8 mouse cellular contexts compared by ENCODE assay signal in genomic region chr13:64036079-64037011, GRCm38 (mm10). TPM values are rescaled to one million over a fixed set of nuclear protein-coding genes. Genes with fewer than 3 reads are reported as not detected.
DNase-seq lines count a peak whose midpoint lies in the region; ATAC-seq and TF ChIP-seq lines count a peak whose summit lies in the region.

No protein-coding gene starts in this region.

- H3K9ac ChIP-seq in intestine, embryonic 16.5 days (ENCODE audit: low read depth, low read length) = no peak overlapping the region
- no peak overlapping the region for H3K9ac ChIP-seq in limb, embryonic 14.5 days (ENCODE audit: low read depth, low read length, severe bottlenecking)
- no peak overlapping the region for H3K9ac ChIP-seq in stomach, embryonic 14.5 days (replicated peaks; ENCODE audit: low read depth, low read length)

- no peaks in the 10 kb centered on the region for H3K9me3 ChIP-seq in intestine, embryonic 16.5 days (ENCODE audit: control insufficient read depth, low read length)
- H3K9me3 ChIP-seq in limb, embryonic 14.5 days (ENCODE audit: control insufficient read depth, low read length) = no peaks in the 10 kb centered on the region
- peaks cover 3% of the 10 kb centered on the region; the same call in 1 of the 2 replicates for H3K9me3 ChIP-seq in stomach, embryonic 14.5 days (ENCODE audit: control insufficient read depth, low read depth, low read length)

- DNase-seq in layer of hippocampus, adult 11-12 months (ENCODE audit: low spot score) = peak; percentile 42
- DNase-seq in layer of hippocampus, adult 9-11 months = no peak
- DNase-seq in cerebellum, adult 8-10 months = peak; percentile 72
- DNase-seq in forelimb bud, embryonic 11.5 days (ENCODE audit: low read depth, low spot score) = peak; percentile 94
- DNase-seq in limb, embryonic 14.5 days (ENCODE audit: low spot score) = peak; percentile 79
- DNase-seq in natural killer cell, adult 2 months (ENCODE audit: low spot score in 2 of 2) = peak; percentile 40 to 64

- no peaks in the 10 kb centered on the region for H3K36me3 ChIP-seq in intestine, embryonic 16.5 days (ENCODE audit: control insufficient read depth, insufficient read depth, low read length)
- no peaks in the 10 kb centered on the region for H3K36me3 ChIP-seq in limb, embryonic 14.5 days (ENCODE audit: control insufficient read depth, insufficient read depth, low read length)
- no peaks in the 10 kb centered on the region for H3K36me3 ChIP-seq in stomach, embryonic 14.5 days (ENCODE audit: control insufficient read depth, insufficient read depth, low read length)

- no peaks in the 10 kb centered on the region for H3K27me3 ChIP-seq in intestine, embryonic 16.5 days (replicated peaks; ENCODE audit: control insufficient read depth, insufficient read depth, low read length)
- no peaks in the 10 kb centered on the region for H3K27me3 ChIP-seq in limb, embryonic 14.5 days (ENCODE audit: control insufficient read depth, insufficient read depth, low read length)
- H3K27me3 ChIP-seq in stomach, embryonic 14.5 days (ENCODE audit: control insufficient read depth, insufficient read depth, low read length) = no peaks in the 10 kb centered on the region

- H3K4me3 ChIP-seq in intestine, embryonic 16.5 days (ENCODE audit: low read length) = no peak overlapping the region
- no peak overlapping the region for H3K4me3 ChIP-seq in limb, embryonic 14.5 days (replicated peaks; ENCODE audit: low read length)
- H3K4me3 ChIP-seq in stomach, embryonic 14.5 days (ENCODE audit: low read depth, low read length) = no peak overlapping the region

- no peak overlapping the region for H3K27ac ChIP-seq in intestine, embryonic 16.5 days (ENCODE audit: low read length)
- no peak overlapping the region for H3K27ac ChIP-seq in limb, embryonic 14.5 days (replicated peaks; ENCODE audit: low read depth, low read length)
- no peak overlapping the region for H3K27ac ChIP-seq in stomach, embryonic 14.5 days (ENCODE audit: low read length)

- peak; percentile 78 for ATAC-seq in intestine, embryonic 16.5 days
- peak; percentile 70; the same call in 1 of the 2 replicates for ATAC-seq in limb, embryonic 14.5 days (ENCODE audit: low FRiP score, low read depth)
- peak; percentile 54; the same call in 1 of the 2 replicates for ATAC-seq in stomach, embryonic 14.5 days (ENCODE audit: insufficient number of reproducible peaks, insufficient read depth, low FRiP score, low read depth)

- 0 out of 2 replicates have a peak, but pooled peaks have one; percentile 17 for TF ChIP-seq POLR2A in limb, embryonic 14.5 days (IDR thresholded peaks at IDR 0.05; ENCODE audit: borderline replicate concordance, extremely low read depth, insufficient read depth, insufficient read length)

- WGBS in intestine, embryonic 16.5 days = 24% methylated on average over 13 of the region's 13 CpGs
- 14% methylated on average over 13 of the region's 13 CpGs for WGBS in limb, embryonic 14.5 days
- WGBS in stomach, embryonic 14.5 days = 23% methylated on average over 13 of the region's 13 CpGs

- peaks cover 16% of the 10 kb centered on the region for H3K4me1 ChIP-seq in intestine, embryonic 16.5 days (ENCODE audit: control insufficient read depth, insufficient read depth, low read length)
- H3K4me1 ChIP-seq in limb, embryonic 14.5 days (ENCODE audit: control insufficient read depth, insufficient read depth, low read length) = peaks cover 4% of the 10 kb centered on the region; the same call in 1 of the 2 replicates
- H3K4me1 ChIP-seq in stomach, embryonic 14.5 days (ENCODE audit: control insufficient read depth, insufficient read depth, low read length) = peaks cover 17% of the 10 kb centered on the region

- no peak overlapping the region for H3K4me2 ChIP-seq in intestine, embryonic 16.5 days (ENCODE audit: low read depth, low read length)
- no peak overlapping the region for H3K4me2 ChIP-seq in limb, embryonic 14.5 days (replicated peaks; ENCODE audit: low read depth, low read length, severe bottlenecking)
- H3K4me2 ChIP-seq in stomach, embryonic 14.5 days (replicated peaks; ENCODE audit: low read depth, low read length) = no peak overlapping the region

RNA-seq across cellular contexts. Expression of gene Hsd17b3, which starts 52.7 kb away (rescaled TPM):
- polyA plus RNA-seq in intestine, embryonic 16.5 days (2015; fragmentation: Nextera tagmentation; extraction: Ambion mirVana) = not detected in 2 replicates
- polyA plus RNA-seq in limb, embryonic 14.5 days (2012; rRNA removed) = 0.13 TPM in 1 of 2 replicates, not detected in the other
- not detected in 2 replicates for polyA plus RNA-seq in limb, embryonic 14.5 days (2014; fragmentation: Nextera tagmentation; extraction: Ambion mirVana)
- polyA plus RNA-seq in stomach, embryonic 14.5 days (2014; fragmentation: Nextera tagmentation; extraction: Ambion mirVana) = not detected in 2 replicates
